Comparison of ENCODE assay signal across 24 mouse cellular contexts in genomic region chr10:13674304-13675032, GRCm38 (mm10).
DNase-seq lines count a peak whose midpoint lies in the region; ATAC-seq and TF ChIP-seq lines count a peak whose summit lies in the region.
"Had no signal": no experiment of that assay in that cellular context is flagged by ENCODE, and none has a peak within 500 bp of the region (broad histone marks: within the 10 kb centered on the region; RNA-seq: fewer than 3 reads in every experiment).

No protein-coding gene starts in this region.

- H3K27me3 ChIP-seq in forebrain, embryonic 14.5 days (replicated peaks; ENCODE audit: control insufficient read depth, insufficient read depth, low read length): no peaks in the 10 kb centered on the region
- H3K27me3 ChIP-seq in forebrain, embryonic 11.5 days (ENCODE audit: control insufficient read depth, insufficient read depth, low read length): no peaks in the 10 kb centered on the region
- no peaks in the 10 kb centered on the region for H3K27me3 ChIP-seq in hindbrain, embryonic 16.5 days (replicated peaks; ENCODE audit: control insufficient read depth, insufficient read depth, low read length)
- H3K27me3 ChIP-seq in hindbrain, embryonic 10.5 days (ENCODE audit: insufficient read depth, poor library complexity, severe bottlenecking): no peaks in the 10 kb centered on the region
- H3K27me3 ChIP-seq in midbrain, embryonic 13.5 days: no peaks in the 10 kb centered on the region
- H3K27me3 ChIP-seq in midbrain, postnatal 0 days (ENCODE audit: insufficient read depth, low read length): no peaks in the 10 kb centered on the region
- H3K27me3 ChIP-seq: embryonic facial prominence, embryonic 15.5 days; kidney, embryonic 15.5 days; limb, embryonic 15.5 days; megakaryocyte, embryonic 14.5 days had no signal

- intact Hi-C loops in gastrocnemius, postnatal 36 days (cut with DNase I): no loop called here

- 37% methylated on average over 7 of the region's 7 CpGs for WGBS in forebrain, embryonic 14.5 days
- 76% methylated on average over 7 of the region's 7 CpGs for whole genome bisulfite sequencing in forebrain, embryonic 11.5 days
- WGBS in hindbrain, embryonic 16.5 days: 64% methylated on average over 7 of the region's 7 CpGs
- 76% methylated on average over 7 of the region's 7 CpGs for WGBS in hindbrain, embryonic 10.5 days
- WGBS in midbrain, embryonic 13.5 days: 62% methylated on average over 7 of the region's 7 CpGs
- 62% methylated on average over 7 of the region's 7 CpGs for WGBS in midbrain, postnatal 0 days

- H3K27ac ChIP-seq in forebrain, embryonic 14.5 days (ENCODE audit: low read depth, low read length): peak overlapping the region; percentile 60
- H3K27ac ChIP-seq in forebrain, embryonic 11.5 days (ENCODE audit: low read depth, low read length): no peak overlapping the region
- H3K27ac ChIP-seq in hindbrain, embryonic 16.5 days (ENCODE audit: low read depth, low read length): 0 out of 2 replicates have a peak overlapping the region, but pooled peaks have one; percentile 29
- no peak overlapping the region for H3K27ac ChIP-seq in hindbrain, embryonic 10.5 days
- 0 out of 2 replicates have a peak overlapping the region, but pooled peaks have one; percentile 8 for H3K27ac ChIP-seq in midbrain, embryonic 13.5 days
- no peak overlapping the region for H3K27ac ChIP-seq in midbrain, postnatal 0 days (ENCODE audit: low read depth, low read length)
- H3K27ac ChIP-seq: embryonic facial prominence, embryonic 15.5 days; kidney, embryonic 15.5 days; limb, embryonic 15.5 days; liver, embryonic 14.5 days had no signal

- H3K4me1 ChIP-seq in forebrain, embryonic 14.5 days (ENCODE audit: control insufficient read depth, insufficient read depth, low read length): no peaks in the 10 kb centered on the region
- H3K4me1 ChIP-seq in forebrain, embryonic 11.5 days (replicated peaks; ENCODE audit: control insufficient read depth, insufficient read depth, low read length): 0 out of 2 replicates have a peak, but pooled peaks cover 2% of the 10 kb centered on the region
- no peaks in the 10 kb centered on the region for H3K4me1 ChIP-seq in hindbrain, embryonic 16.5 days (ENCODE audit: control insufficient read depth, insufficient read depth, low read depth, low read length)
- H3K4me1 ChIP-seq in hindbrain, embryonic 10.5 days (replicated peaks): 0 out of 2 replicates have a peak, but pooled peaks cover 11% of the 10 kb centered on the region
- H3K4me1 ChIP-seq in midbrain, embryonic 13.5 days (replicated peaks): peaks cover 9% of the 10 kb centered on the region; the same call in 1 of the 2 replicates
- no peaks in the 10 kb centered on the region for H3K4me1 ChIP-seq in midbrain, postnatal 0 days (ENCODE audit: insufficient read depth, low read length)
- H3K4me1 ChIP-seq: embryonic facial prominence, embryonic 15.5 days; kidney, embryonic 15.5 days; limb, embryonic 15.5 days had no signal

- no peak overlapping the region for H3K4me2 ChIP-seq in forebrain, embryonic 14.5 days (ENCODE audit: low read length)
- H3K4me2 ChIP-seq in forebrain, embryonic 11.5 days (ENCODE audit: low read depth, low read length, severe bottlenecking): no peak overlapping the region
- no peak overlapping the region for H3K4me2 ChIP-seq in hindbrain, embryonic 16.5 days (ENCODE audit: low read length)
- H3K4me2 ChIP-seq in midbrain, embryonic 13.5 days (replicated peaks): no peak overlapping the region
- no peak overlapping the region for H3K4me2 ChIP-seq in midbrain, postnatal 0 days (ENCODE audit: low read depth, low read length, poor library complexity, severe bottlenecking)
- H3K4me2 ChIP-seq: embryonic facial prominence, embryonic 15.5 days; kidney, embryonic 15.5 days; limb, embryonic 15.5 days; lung, embryonic 14.5 days had no signal

- peak; percentile 68 for DNase-seq in forebrain, embryonic 14.5 days (ENCODE audit: low spot score)
- DNase-seq in forebrain, embryonic 11.5 days (ENCODE audit: low spot score): no peak
- DNase-seq in hindbrain, embryonic 10.5 days (ENCODE audit: low spot score): no peak
- no peak for DNase-seq in midbrain, postnatal 0 days (ENCODE audit: low spot score)
- no peak for DNase-seq in gastrocnemius, postnatal 36 days
- DNase-seq: adrenal gland, postnatal 10 days; cerebellum, adult 9-11 months; gastrocnemius, postnatal 25 days; heart, postnatal 36 days; kidney, adult 11 months; kidney, postnatal 36 days; layer of hippocampus, postnatal 36 days; left cerebral cortex, postnatal 4 days; lung, embryonic 14.5 days; right cerebral cortex, adult 18-20 months; thymus, adult 2 months; thymus, postnatal 4 days had no signal

- no peak for TF ChIP-seq CTCF in midbrain, postnatal 0 days (IDR thresholded peaks at IDR 0.05)

- H3K36me3 ChIP-seq in forebrain, embryonic 14.5 days (ENCODE audit: control insufficient read depth, insufficient read depth, low read length): no peaks in the 10 kb centered on the region
- no peaks in the 10 kb centered on the region for H3K36me3 ChIP-seq in forebrain, embryonic 11.5 days (ENCODE audit: control insufficient read depth, insufficient read depth, low read length)
- no peaks in the 10 kb centered on the region for H3K36me3 ChIP-seq in hindbrain, embryonic 16.5 days (ENCODE audit: control insufficient read depth, insufficient read depth, low read length)
- no peaks in the 10 kb centered on the region for H3K36me3 ChIP-seq in hindbrain, embryonic 10.5 days
- no peaks in the 10 kb centered on the region for H3K36me3 ChIP-seq in midbrain, embryonic 13.5 days
- no peaks in the 10 kb centered on the region; the same call in 1 of the 2 replicates for H3K36me3 ChIP-seq in midbrain, postnatal 0 days (ENCODE audit: insufficient read depth, low read length)
- H3K36me3 ChIP-seq: embryonic facial prominence, embryonic 15.5 days; kidney, embryonic 15.5 days; limb, embryonic 15.5 days had no signal

- H3K9ac ChIP-seq in forebrain, embryonic 14.5 days (ENCODE audit: low read length): no peak overlapping the region
- H3K9ac ChIP-seq in forebrain, embryonic 11.5 days (ENCODE audit: low read length): no peak overlapping the region
- H3K9ac ChIP-seq in hindbrain, embryonic 16.5 days (ENCODE audit: low read depth, low read length): no peak overlapping the region
- H3K9ac ChIP-seq in midbrain, embryonic 13.5 days (replicated peaks): no peak overlapping the region
- H3K9ac ChIP-seq in midbrain, postnatal 0 days (replicated peaks; ENCODE audit: low read length, poor library complexity, severe bottlenecking): no peak overlapping the region
- H3K9ac ChIP-seq: embryonic facial prominence, embryonic 15.5 days; kidney, embryonic 15.5 days; limb, embryonic 15.5 days; liver, embryonic 14.5 days; lung, embryonic 14.5 days had no signal

- H3K9me3 ChIP-seq in forebrain, embryonic 14.5 days (replicated peaks; ENCODE audit: control insufficient read depth, low read length): no peaks in the 10 kb centered on the region
- H3K9me3 ChIP-seq in forebrain, embryonic 11.5 days (ENCODE audit: control insufficient read depth, low read length): no peaks in the 10 kb centered on the region
- no peaks in the 10 kb centered on the region; the same call in 1 of the 2 replicates for H3K9me3 ChIP-seq in hindbrain, embryonic 16.5 days (ENCODE audit: control insufficient read depth, low read length)
- no peaks in the 10 kb centered on the region for H3K9me3 ChIP-seq in hindbrain, embryonic 10.5 days
- H3K9me3 ChIP-seq in midbrain, embryonic 13.5 days: no peaks in the 10 kb centered on the region
- H3K9me3 ChIP-seq in midbrain, postnatal 0 days (ENCODE audit: low read length): no peaks in the 10 kb centered on the region
- H3K9me3 ChIP-seq: embryonic facial prominence, embryonic 15.5 days; kidney, embryonic 15.5 days; limb, embryonic 15.5 days; megakaryocyte, embryonic 14.5 days had no signal

- no peak overlapping the region for H3K4me3 ChIP-seq in forebrain, embryonic 14.5 days (ENCODE audit: low read depth, low read length)
- H3K4me3 ChIP-seq in forebrain, embryonic 11.5 days (ENCODE audit: low read depth, low read length): no peak overlapping the region
- H3K4me3 ChIP-seq in hindbrain, embryonic 16.5 days (ENCODE audit: low read length): no peak overlapping the region
- no peak overlapping the region for H3K4me3 ChIP-seq in hindbrain, embryonic 10.5 days
- H3K4me3 ChIP-seq in midbrain, embryonic 13.5 days (replicated peaks): no peak overlapping the region
- H3K4me3 ChIP-seq in midbrain, postnatal 0 days (ENCODE audit: low read depth, low read length): no peak overlapping the region
- H3K4me3 ChIP-seq: embryonic facial prominence, embryonic 15.5 days; kidney, embryonic 15.5 days; limb, embryonic 15.5 days; megakaryocyte, embryonic 14.5 days had no signal

- peak; percentile 77 for ATAC-seq in forebrain, embryonic 14.5 days
- ATAC-seq in forebrain, embryonic 11.5 days (replicated peaks; ENCODE audit: low FRiP score): no peak
- peak; percentile 27; the same call in 1 of the 2 replicates for ATAC-seq in hindbrain, embryonic 16.5 days
- ATAC-seq in midbrain, embryonic 13.5 days: no peak
- ATAC-seq in midbrain, postnatal 0 days (ENCODE audit: low FRiP score): no peak

Comparison
In these comparisons a context has a peak if more than half of its experiments do, and no peak if none do; other contexts are left out.
1. ATAC-seq: peak in forebrain, embryonic 14.5 days (single experiment) and hindbrain, embryonic 16.5 days (single experiment); none in forebrain, embryonic 11.5 days (single experiment), midbrain, embryonic 13.5 days (single experiment) and midbrain, postnatal 0 days (single experiment).
2. H3K27ac ChIP-seq: peak in forebrain, embryonic 14.5 days (single experiment), hindbrain, embryonic 16.5 days (single experiment) and midbrain, embryonic 13.5 days (single experiment); none in forebrain, embryonic 11.5 days (single experiment), hindbrain, embryonic 10.5 days (single experiment) and midbrain, postnatal 0 days (single experiment).